Comparison of ENCODE assay signal across 8 mouse cellular contexts in the genomic region with DNA sequence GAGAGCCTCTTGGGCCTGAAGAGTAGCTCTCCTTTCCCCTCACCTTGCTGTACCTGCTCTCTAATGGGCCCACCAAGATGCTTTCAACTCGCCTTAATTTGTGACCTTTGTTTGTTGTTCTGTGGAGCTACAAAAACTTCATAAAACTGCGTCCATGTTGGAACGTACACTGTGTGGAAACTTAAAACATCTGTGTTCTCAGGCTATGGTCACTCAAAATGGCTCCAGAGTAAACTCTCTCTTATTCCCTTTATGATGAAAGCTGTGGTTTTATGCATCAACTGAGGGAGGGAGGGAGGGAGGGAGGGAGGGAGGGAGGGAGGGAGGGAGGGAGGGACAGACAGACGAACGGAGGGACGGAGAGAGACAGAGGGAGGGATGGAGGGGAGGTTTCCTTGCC. TPM values are rescaled to one million over a fixed set of nuclear protein-coding genes. Genes with fewer than 3 reads are reported as not detected.
DNase-seq lines count a peak whose midpoint lies in the region; ATAC-seq and TF ChIP-seq lines count a peak whose summit lies in the region.
"Had no signal": no experiment of that assay in that cellular context is flagged by ENCODE, and none has a peak within 500 bp of the region (broad histone marks: within the 10 kb centered on the region; RNA-seq: fewer than 3 reads in every experiment).

No protein-coding gene starts in this region.

- H3K27me3 ChIP-seq in hindbrain, embryonic 10.5 days (ENCODE audit: insufficient read depth, poor library complexity, severe bottlenecking) = no peaks in the 10 kb centered on the region
- no peaks in the 10 kb centered on the region for H3K27me3 ChIP-seq in hindbrain, embryonic 11.5 days (ENCODE audit: control insufficient read depth, insufficient read depth, low read length)
- H3K27me3 ChIP-seq in lung, postnatal 0 days (replicated peaks; ENCODE audit: insufficient read depth, low read length) = no peaks in the 10 kb centered on the region
- no peaks in the 10 kb centered on the region for H3K27me3 ChIP-seq in embryonic facial prominence, embryonic 13.5 days
- no peaks in the 10 kb centered on the region for H3K27me3 ChIP-seq in stomach, embryonic 15.5 days (replicated peaks)

- no peak for TF ChIP-seq CTCF in lung, postnatal 0 days (IDR thresholded peaks at IDR 0.05)

- no peak overlapping the region for H3K9ac ChIP-seq in hindbrain, embryonic 11.5 days (ENCODE audit: low read depth, low read length)
- no peak overlapping the region for H3K9ac ChIP-seq in lung, postnatal 0 days (replicated peaks; ENCODE audit: low read depth)
- H3K9ac ChIP-seq in embryonic facial prominence, embryonic 13.5 days = no peak overlapping the region
- no peak overlapping the region for H3K9ac ChIP-seq in stomach, embryonic 15.5 days

- DNase-seq in hindbrain, embryonic 10.5 days (ENCODE audit: low spot score) = no peak
- DNase-seq in hindbrain, embryonic 11.5 days (ENCODE audit: low spot score) = no peak
- DNase-seq in lung, postnatal 0 days (ENCODE audit: low spot score) = peak; percentile 23
- DNase-seq in lung, postnatal 10 days = no peak
- DNase-seq: cerebellum, adult 18-20 months had no signal

- H3K4me1 ChIP-seq in hindbrain, embryonic 10.5 days (replicated peaks) = peaks cover 81% of the 10 kb centered on the region
- peaks cover 17% of the 10 kb centered on the region for H3K4me1 ChIP-seq in hindbrain, embryonic 11.5 days (replicated peaks; ENCODE audit: control insufficient read depth, insufficient read depth, low read length)
- peaks cover 11% of the 10 kb centered on the region for H3K4me1 ChIP-seq in lung, postnatal 0 days (ENCODE audit: insufficient read depth, low read depth, low read length)
- peaks cover 34% of the 10 kb centered on the region for H3K4me1 ChIP-seq in embryonic facial prominence, embryonic 13.5 days
- peaks cover 31% of the 10 kb centered on the region for H3K4me1 ChIP-seq in stomach, embryonic 15.5 days

- H3K9me3 ChIP-seq in hindbrain, embryonic 10.5 days = no peaks in the 10 kb centered on the region
- no peaks in the 10 kb centered on the region for H3K9me3 ChIP-seq in hindbrain, embryonic 11.5 days (ENCODE audit: control insufficient read depth, low read length)
- H3K9me3 ChIP-seq in lung, postnatal 0 days (ENCODE audit: low read length) = no peaks in the 10 kb centered on the region
- H3K9me3 ChIP-seq in embryonic facial prominence, embryonic 13.5 days = no peaks in the 10 kb centered on the region
- H3K9me3 ChIP-seq in stomach, embryonic 15.5 days = no peaks in the 10 kb centered on the region

- H3K4me3 ChIP-seq in hindbrain, embryonic 10.5 days = no peak overlapping the region
- H3K4me3 ChIP-seq in hindbrain, embryonic 11.5 days (ENCODE audit: low read depth, low read length) = no peak overlapping the region
- no peak overlapping the region for H3K4me3 ChIP-seq in lung, postnatal 0 days (ENCODE audit: low read depth, low read length)
- H3K4me3 ChIP-seq in embryonic facial prominence, embryonic 13.5 days = no peak overlapping the region
- no peak overlapping the region for H3K4me3 ChIP-seq in stomach, embryonic 15.5 days (replicated peaks)

- H3K4me2 ChIP-seq in hindbrain, embryonic 11.5 days (replicated peaks; ENCODE audit: low read depth, low read length) = no peak overlapping the region
- no peak overlapping the region for H3K4me2 ChIP-seq in lung, postnatal 0 days (replicated peaks; ENCODE audit: low read depth, low read length)
- H3K4me2 ChIP-seq in embryonic facial prominence, embryonic 13.5 days = no peak overlapping the region
- no peak overlapping the region for H3K4me2 ChIP-seq in stomach, embryonic 15.5 days

- H3K36me3 ChIP-seq in hindbrain, embryonic 10.5 days = peaks cover 43% of the 10 kb centered on the region
- no peaks in the 10 kb centered on the region for H3K36me3 ChIP-seq in hindbrain, embryonic 11.5 days (ENCODE audit: control insufficient read depth, insufficient read depth, low read length)
- no peaks in the 10 kb centered on the region for H3K36me3 ChIP-seq in lung, postnatal 0 days (ENCODE audit: insufficient read depth, low read length)
- H3K36me3 ChIP-seq in embryonic facial prominence, embryonic 13.5 days = peaks cover 6% of the 10 kb centered on the region; the same call in 1 of the 2 replicates
- H3K36me3 ChIP-seq in stomach, embryonic 15.5 days = no peaks in the 10 kb centered on the region

- peak overlapping the region; percentile 77 for H3K27ac ChIP-seq in hindbrain, embryonic 10.5 days
- H3K27ac ChIP-seq in hindbrain, embryonic 11.5 days (ENCODE audit: low read depth, low read length) = no peak overlapping the region
- peak overlapping the region; percentile 75 for H3K27ac ChIP-seq in lung, postnatal 0 days (ENCODE audit: low read length)
- H3K27ac ChIP-seq in embryonic facial prominence, embryonic 13.5 days = 0 out of 2 replicates have a peak overlapping the region, but pooled peaks have one; percentile 7
- peak overlapping the region; percentile 62 for H3K27ac ChIP-seq in stomach, embryonic 15.5 days

- ATAC-seq in hindbrain, embryonic 11.5 days (ENCODE audit: low FRiP score) = no peak
- ATAC-seq in lung, postnatal 0 days = peak; percentile 16
- ATAC-seq in embryonic facial prominence, embryonic 13.5 days (ENCODE audit: insufficient number of reproducible peaks, insufficient read depth, low FRiP score, low TSS enrichment, low read depth) = no peak
- no peak for ATAC-seq in stomach, embryonic 15.5 days (ENCODE audit: insufficient read depth, low FRiP score, low read depth)
- no peak for ATAC-seq in CD4-positive, CD25-positive, alpha-beta regulatory T cell, adult 4 months

- TF ChIP-seq EP300 in lung, postnatal 0 days (IDR thresholded peaks at IDR 0.05) = no peak

- 62% methylated on average over 6 of the region's 6 CpGs for WGBS in hindbrain, embryonic 10.5 days
- WGBS in hindbrain, embryonic 11.5 days = 60% methylated on average over 6 of the region's 6 CpGs
- 49% methylated on average over 6 of the region's 6 CpGs for WGBS in lung, postnatal 0 days
- 48% methylated on average over 4 of the region's 6 CpGs for WGBS in embryonic facial prominence, embryonic 13.5 days
- 63% methylated on average over 6 of the region's 6 CpGs for WGBS in stomach, embryonic 15.5 days

RNA-seq across cellular contexts. Expression of gene Arhgef10l, which starts 35.7 kb away (rescaled TPM):
- polyA plus RNA-seq in hindbrain, embryonic 10.5 days (2016; fragmentation: Nextera tagmentation; extraction: Ambion mirVana) = 23.7 and 32.3 TPM in 2 replicates
- polyA plus RNA-seq in hindbrain, embryonic 11.5 days (2014; fragmentation: Nextera tagmentation; extraction: Ambion mirVana) = 13.8 and 14.5 TPM in 2 replicates
- 9.3 and 9.5 TPM in 2 replicates for polyA plus RNA-seq in lung, postnatal 0 days (2015; fragmentation: Nextera tagmentation; extraction: Ambion mirVana)
- 11.5 and 11.6 TPM in 2 replicates for polyA plus RNA-seq in embryonic facial prominence, embryonic 13.5 days (2015; fragmentation: Nextera tagmentation; extraction: Ambion mirVana)
- polyA plus RNA-seq in stomach, embryonic 15.5 days (2015; fragmentation: Nextera tagmentation; extraction: Ambion mirVana) = 15.2 and 15.9 TPM in 2 replicates
- polyA plus RNA-seq in CD4-positive, CD25-positive, alpha-beta regulatory T cell, adult 4 months (2017; shearing (Covaris generic)) = under 1 TPM in 1 of 2 experiments, not detected in 1; 0.16 TPM
